Mouse (Mus musculus) bone marrow macrophage, adult 2 months (primary cell): ENCODE data around the gene Mknk2.

Experiments used
- CTCF ChIP-seq: IDR thresholded peaks from 2 replicates; pipeline ENCODE4 v1.5.1; 2012; ENCODE audit warnings: low read depth, mild to moderate bottlenecking, low read length, moderate library complexity
- POLR2A ChIP-seq: IDR thresholded peaks from 2 replicates; pipeline ENCODE4 v1.6.1; 2012; ENCODE audit warnings: mild to moderate bottlenecking, low read depth, low read length, borderline replicate concordance

DNA sequence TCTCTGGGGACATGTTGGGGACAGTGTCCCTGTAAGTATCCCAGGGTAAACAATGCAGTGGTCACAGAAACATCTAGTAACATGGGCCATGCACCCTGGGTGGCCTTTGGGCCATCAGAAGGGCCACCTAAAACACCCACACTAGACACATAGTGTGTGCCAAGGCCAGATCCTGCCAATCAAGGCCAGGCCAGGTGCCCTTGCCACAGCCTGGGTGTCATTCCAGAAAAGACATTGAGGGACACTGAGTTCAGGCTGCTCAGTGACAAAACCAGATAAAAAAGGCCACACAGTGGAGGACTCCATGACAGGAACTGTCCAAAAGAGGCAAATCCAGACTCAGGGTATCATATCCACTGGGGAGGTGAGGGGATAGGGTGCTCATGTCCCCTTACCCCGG lies 5.7 kb upstream of the Mknk2 start:
- TF ChIP-seq CTCF (no peak), POLR2A (no peak)
